Mouse (Mus musculus) megakaryocyte, embryonic 14.5 days (primary cell): ENCODE data around the gene Megf8.

ENCODE experiments used
- FLI1 ChIP-seq: IDR thresholded peaks from 2 replicates; pipeline ENCODE4 v1.6.1; 2012; ENCODE audit warnings: low read length, inconsistent platforms, mixed read lengths
- GATA1 ChIP-seq: IDR thresholded peaks from 3 replicates; pipeline ENCODE4 v1.6.1; 2012; ENCODE audit warnings: mixed read lengths, low read length, inconsistent platforms, borderline replicate concordance

DNA sequence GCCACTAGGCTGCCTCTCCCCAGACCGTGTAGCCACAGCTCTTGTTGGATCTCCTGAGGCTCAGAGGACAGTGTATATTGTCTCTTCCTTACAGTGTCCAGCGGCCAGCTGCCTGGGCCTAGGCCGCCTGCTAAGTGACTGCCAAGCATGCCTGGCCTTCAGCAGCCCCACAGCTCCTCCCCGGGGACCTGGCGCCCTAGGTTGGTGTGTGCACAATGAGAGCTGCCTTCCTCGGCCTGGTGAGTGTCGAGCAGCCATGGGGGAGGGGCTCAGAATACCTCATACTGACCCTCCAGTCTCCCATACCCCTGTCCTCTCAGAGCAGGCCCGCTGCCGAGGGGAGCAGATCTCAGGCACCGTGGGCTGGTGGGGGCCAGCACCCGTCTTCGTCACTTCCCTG lies 17.5 kb downstream of the Megf8 start:
- no peak for TF ChIP-seq GATA1
- no peak for TF ChIP-seq FLI1
